Mouse (Mus musculus): ENCODE results near the gene Qrich2.
A peak's percentile ranks its signal among the peaks of the same experiment; 100 is the strongest.

DNA sequence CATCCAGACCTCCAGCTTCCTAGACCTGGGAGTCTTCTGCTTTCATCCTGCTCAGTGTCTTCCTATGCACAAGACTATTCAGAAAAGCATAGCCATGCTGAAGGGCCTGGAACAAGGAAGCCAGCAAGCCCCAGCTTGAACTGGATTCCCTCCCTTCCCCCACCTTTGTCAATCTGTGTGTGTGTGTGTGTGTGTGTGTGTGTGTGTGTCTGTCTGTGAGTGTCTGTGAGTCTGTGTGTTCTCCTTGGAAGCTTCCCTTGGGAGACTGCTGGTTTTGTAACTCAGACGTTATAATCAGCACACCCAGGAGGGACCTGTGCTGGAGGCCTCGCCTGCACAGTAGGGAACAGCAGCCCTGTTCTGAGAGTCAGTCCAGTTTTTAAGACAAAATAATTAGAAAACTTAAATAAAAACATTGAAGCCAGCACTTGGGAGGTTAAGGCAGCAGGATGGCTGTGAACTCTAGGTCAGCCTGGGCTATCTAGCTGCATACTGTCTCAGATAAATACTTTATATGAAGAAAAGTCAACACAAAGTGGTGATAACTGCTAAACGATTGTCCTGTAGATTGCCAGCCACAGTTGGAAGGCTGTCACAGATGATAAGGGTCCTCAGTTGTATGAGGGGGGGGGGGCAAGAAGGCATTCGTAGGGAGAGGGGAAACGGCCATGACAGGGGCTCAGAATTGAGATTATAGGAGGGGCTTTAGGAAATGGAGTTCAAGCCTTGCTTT is 29.9 kb downstream of the Qrich2 start:
- no peak for TF ChIP-seq CTCF (IDR thresholded peaks at IDR 0.05)
- TF ChIP-seq POLR2A (IDR thresholded peaks at IDR 0.05; ENCODE audit: insufficient read depth, low read depth, low read length) = 0 out of 2 replicates have a peak, but pooled peaks have one; percentile 4
